Mouse (Mus musculus): ENCODE results near the gene Scn1b. TPM values are rescaled to one million over a fixed set of nuclear protein-coding genes. Genes with fewer than 3 reads are reported as not detected.

Scn1b gene
- polyA plus RNA-seq, 1 experiment from 2014 or later, result 0.60 TPM

DNA sequence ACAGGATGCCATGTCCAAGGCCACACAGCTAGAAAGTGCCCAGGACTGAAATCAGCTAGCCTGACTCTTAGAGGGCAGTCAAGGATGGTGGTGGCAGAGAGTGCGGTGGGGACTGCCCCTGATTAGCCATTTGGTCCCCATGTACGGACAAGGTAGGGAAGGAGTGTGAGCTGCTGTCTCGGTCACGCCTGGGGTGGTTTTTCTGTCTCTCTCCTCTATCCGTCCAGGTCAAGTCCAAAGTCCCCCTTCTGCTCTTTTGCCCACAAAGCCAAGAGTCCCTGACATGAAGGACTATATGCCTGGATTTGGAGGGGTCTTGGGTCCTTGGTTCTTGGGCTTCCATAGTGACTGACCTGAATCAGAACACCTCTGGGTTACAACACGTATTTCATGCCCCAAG, 13.0 kb downstream of the Scn1b start:
- ATAC-seq (ENCODE audit: low read depth) (no peak), DNase-seq (no peak)
- Histone ChIP-seq H3K4me1 (replicated peaks) (peaks cover 55% of the 10 kb centered on the region), H3K27ac (no peak overlapping the region; the same call in 1 of the 2 replicates), H3K9me3 (replicated peaks) (no peaks in the 10 kb centered on the region), H3K4me3 (replicated peaks) (peak overlapping the region; percentile 43), H3K36me3 (no peaks in the 10 kb centered on the region), H3K27me3 (no peaks in the 10 kb centered on the region), H3K4me2 (peak overlapping the region; percentile 43), H3K9ac (no peak overlapping the region)
- 66% methylated on average over 6 of the region's 6 CpGs for WGBS (ENCODE audit: insufficient replicate concordance)

DNA sequence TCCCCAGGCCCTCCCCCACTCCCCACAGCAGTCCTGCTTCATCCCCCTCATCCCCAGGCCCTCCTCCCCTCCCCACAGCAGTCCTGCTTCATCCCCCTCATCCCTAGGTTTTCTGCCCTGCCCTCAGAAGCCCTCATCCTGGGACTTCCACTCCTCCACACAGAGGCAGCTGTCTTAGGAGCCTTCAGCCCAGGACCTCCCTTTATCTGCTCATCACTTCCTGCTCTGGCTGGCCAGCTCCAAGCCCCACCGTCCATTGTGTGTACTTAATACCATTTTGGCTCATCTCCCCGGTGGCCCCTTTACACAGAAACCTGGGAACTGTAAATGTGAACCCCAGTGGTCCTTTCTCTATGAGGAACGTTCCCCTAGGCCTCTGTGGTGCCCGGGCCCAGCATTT, 14.8 kb downstream of the Scn1b start:
- 19% methylated on average over 4 of the region's 4 CpGs for WGBS (ENCODE audit: insufficient replicate concordance)
- Histone ChIP-seq H3K4me1 (replicated peaks) (peaks cover 57% of the 10 kb centered on the region), H3K27me3 (no peaks in the 10 kb centered on the region), H3K36me3 (no peaks in the 10 kb centered on the region), H3K9ac (no peak overlapping the region), H3K4me3 (replicated peaks) (no peak overlapping the region), H3K4me2 (no peak overlapping the region), H3K9me3 (replicated peaks) (no peaks in the 10 kb centered on the region), H3K27ac (no peak overlapping the region)
- DNase-seq (no peak), ATAC-seq (ENCODE audit: low read depth) (no peak)

DNA sequence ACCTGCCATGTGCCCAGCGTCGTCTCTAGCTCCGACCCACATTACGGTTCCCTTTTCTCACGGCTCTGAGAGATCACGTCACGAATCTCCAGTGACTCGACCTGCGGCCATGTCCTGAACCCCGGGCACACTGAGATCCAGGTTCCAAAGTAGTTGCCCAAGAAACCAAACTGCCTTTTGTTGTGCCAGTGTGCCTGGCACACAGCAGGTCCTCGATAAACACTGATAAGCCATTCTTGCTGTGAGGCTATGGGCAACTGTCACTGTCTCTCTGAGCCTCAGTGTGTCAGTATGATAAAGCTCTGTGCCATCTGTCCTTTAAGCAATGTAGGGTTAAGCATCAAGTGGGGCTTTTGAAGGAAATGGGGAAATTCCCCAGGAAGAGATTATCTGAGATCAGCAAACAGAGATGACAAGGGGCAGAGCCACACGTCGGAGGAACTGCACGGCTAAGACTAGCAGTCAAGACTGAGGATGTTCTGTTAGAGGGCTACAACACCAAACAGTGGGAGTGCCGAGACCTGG, 15.9 kb downstream of the Scn1b start:
- no peak for DNase-seq
- no peak for ATAC-seq (ENCODE audit: low read depth)
- Histone ChIP-seq H3K27me3 (no peaks in the 10 kb centered on the region), H3K4me2 (no peak overlapping the region), H3K9ac (no peak overlapping the region; the same call in 1 of the 2 replicates), H3K27ac (peak overlapping the region; percentile 13; the same call in 1 of the 2 replicates), H3K4me3 (replicated peaks) (no peak overlapping the region), H3K36me3 (no peaks in the 10 kb centered on the region), H3K9me3 (replicated peaks) (no peaks in the 10 kb centered on the region), H3K4me1 (replicated peaks) (peaks cover 46% of the 10 kb centered on the region)
- WGBS (ENCODE audit: insufficient replicate concordance), result 45% methylated on average over 15 of the region's 15 CpGs

DNA sequence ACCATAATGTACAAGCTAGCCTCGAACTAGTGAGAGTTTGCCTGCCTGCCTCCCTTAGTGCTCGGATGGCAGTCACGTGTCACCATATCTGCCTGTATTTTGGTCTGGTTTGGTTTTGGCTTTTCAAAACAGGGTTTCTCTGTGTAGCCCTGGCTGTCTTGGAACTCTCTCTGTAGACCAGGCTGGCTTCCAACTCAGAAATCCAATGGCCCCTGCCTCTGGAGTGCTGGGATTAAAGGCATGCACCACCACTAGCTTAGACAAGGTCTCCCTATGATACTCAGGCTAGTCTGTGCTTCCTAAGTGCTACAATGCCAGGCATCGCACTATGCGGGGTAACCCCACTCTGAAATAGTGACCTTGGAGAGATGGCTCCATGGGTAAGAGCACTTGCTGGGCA, 17.0 kb downstream of the Scn1b start:
- Histone ChIP-seq H3K4me2 (no peak overlapping the region), H3K9me3 (replicated peaks) (no peaks in the 10 kb centered on the region), H3K27me3 (no peaks in the 10 kb centered on the region), H3K36me3 (no peaks in the 10 kb centered on the region), H3K4me1 (replicated peaks) (peaks cover 41% of the 10 kb centered on the region), H3K9ac (no peak overlapping the region), H3K27ac (no peak overlapping the region), H3K4me3 (replicated peaks) (no peak overlapping the region)
- DNase-seq (no peak), ATAC-seq (ENCODE audit: low read depth) (no peak)
- WGBS (ENCODE audit: insufficient replicate concordance), result 67% methylated on average over 5 of the region's 5 CpGs

DNA sequence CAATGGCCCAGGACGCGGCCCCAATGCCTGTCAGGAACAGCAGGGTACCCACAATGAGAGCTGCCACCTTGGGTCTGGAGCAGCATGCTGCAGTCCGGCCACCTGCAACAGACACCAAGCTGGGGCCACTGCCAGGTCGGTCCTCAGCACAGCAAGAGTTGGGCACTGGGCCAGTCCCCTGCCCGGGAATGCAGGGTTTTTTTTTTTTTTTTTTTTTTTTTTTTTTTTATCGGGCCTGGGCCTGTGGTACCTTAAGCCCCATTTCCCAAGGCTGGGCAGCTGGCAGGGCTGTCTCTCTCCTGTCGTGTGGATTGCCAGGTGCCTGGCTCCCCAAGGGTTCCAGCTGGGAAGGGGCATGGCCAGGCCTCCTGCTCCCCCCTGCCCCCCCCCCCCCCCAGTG, 17.7 kb downstream of the Scn1b start:
- Histone ChIP-seq H3K9me3 (replicated peaks) (no peaks in the 10 kb centered on the region), H3K4me1 (replicated peaks) (peaks cover 41% of the 10 kb centered on the region), H3K4me3 (replicated peaks) (no peak overlapping the region), H3K9ac (no peak overlapping the region), H3K4me2 (no peak overlapping the region), H3K27me3 (no peaks in the 10 kb centered on the region), H3K27ac (no peak overlapping the region), H3K36me3 (no peaks in the 10 kb centered on the region)
- 46% methylated on average over 7 of the region's 7 CpGs for WGBS (ENCODE audit: insufficient replicate concordance)
- no peak for ATAC-seq (ENCODE audit: low read depth)
- DNase-seq, result no peak

DNA sequence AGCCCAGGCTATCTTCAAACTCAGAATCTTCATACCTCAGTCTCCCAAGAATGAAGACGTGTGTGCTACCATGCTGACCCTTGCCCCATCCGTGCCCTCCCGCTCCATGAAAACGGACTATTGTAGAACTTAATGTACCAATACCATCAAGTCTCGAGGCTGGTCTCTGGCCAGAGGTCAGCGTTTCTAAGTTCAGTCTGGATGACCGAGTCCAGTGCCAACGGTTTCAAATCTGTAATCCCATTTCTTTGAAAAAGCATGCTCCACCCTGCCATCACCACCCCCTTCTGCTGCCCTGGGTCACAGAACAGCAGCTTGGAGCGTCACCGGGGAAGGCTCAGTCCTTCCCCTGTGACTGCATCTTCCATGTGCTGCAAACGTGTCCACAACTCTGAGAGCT, 19.0 kb downstream of the Scn1b start:
- peaks cover 35% of the 10 kb centered on the region for H3K4me1 ChIP-seq (replicated peaks)
- no peak overlapping the region for H3K9ac ChIP-seq
- H3K36me3 ChIP-seq, result no peaks in the 10 kb centered on the region
- 72% methylated on average over 11 of the region's 11 CpGs for WGBS (ENCODE audit: insufficient replicate concordance)
- no peak overlapping the region for H3K27ac ChIP-seq
- DNase-seq (no peak), ATAC-seq (ENCODE audit: low read depth) (no peak)
- no peak overlapping the region for H3K4me2 ChIP-seq
- H3K9me3 ChIP-seq (replicated peaks), result no peaks in the 10 kb centered on the region
- H3K27me3 ChIP-seq, result no peaks in the 10 kb centered on the region
- no peak overlapping the region for H3K4me3 ChIP-seq (replicated peaks)

DNA sequence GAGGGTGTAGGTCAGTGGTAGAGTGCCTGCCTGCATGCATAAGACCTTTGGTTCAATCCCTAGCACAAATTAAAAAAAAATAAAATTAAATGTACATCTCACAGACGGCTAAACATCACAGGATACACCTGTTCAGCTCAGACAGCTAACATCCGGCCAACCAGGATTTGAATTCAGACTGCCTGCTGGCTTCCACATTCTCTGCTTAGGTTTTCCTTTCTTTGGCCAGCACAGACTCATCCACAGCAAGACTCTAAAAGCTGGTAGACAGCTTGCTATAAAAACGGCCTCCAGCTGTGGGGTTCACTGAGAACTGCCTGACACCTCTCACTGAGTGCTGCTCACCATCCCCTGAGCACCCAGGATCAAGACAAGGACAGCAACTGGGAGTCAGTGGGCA, 20.6 kb downstream of the Scn1b start:
- ATAC-seq (ENCODE audit: low read depth) (no peak), DNase-seq (no peak)
- Histone ChIP-seq H3K9me3 (replicated peaks) (no peaks in the 10 kb centered on the region), H3K4me3 (replicated peaks) (no peak overlapping the region), H3K27me3 (no peaks in the 10 kb centered on the region), H3K27ac (no peak overlapping the region), H3K4me1 (replicated peaks) (peaks cover 20% of the 10 kb centered on the region), H3K4me2 (no peak overlapping the region), H3K9ac (no peak overlapping the region), H3K36me3 (no peaks in the 10 kb centered on the region)
- WGBS (ENCODE audit: insufficient replicate concordance), result 37% methylated on average over 3 of the region's 3 CpGs

DNA sequence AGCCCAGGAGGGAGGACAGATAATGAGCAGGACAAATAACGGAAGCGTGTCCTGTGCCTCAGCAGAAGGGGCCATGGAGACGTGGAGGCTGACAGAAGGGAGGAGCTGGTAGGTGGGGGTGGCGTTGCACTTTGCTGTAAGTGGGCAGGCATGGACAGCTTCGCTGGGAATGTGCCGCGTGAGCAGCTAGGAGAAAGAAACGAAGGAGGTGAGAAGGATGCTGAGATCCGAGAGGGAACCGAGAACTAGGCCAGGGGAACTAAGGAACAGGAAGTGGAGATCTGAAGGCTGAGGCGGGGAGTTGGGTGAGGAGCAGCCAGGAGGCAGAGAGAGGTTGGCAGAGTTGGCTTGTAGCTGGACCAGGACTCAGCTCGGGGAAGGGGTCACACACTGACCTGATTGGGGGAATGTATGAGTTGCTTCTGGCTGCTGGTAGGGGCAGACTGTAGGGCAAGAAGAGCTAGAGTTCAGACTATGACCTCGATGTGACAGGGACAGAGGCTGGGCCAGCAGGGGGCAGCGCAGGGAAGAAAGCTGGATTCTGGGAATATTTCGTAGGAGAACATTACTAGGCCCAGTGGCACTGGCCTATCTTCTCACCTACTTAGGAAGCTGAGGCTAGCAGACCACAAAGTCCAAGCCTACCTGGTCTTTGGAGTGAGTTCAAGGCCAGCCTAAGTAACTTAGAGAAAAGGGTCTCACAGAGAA, 21.6 kb downstream of the Scn1b start:
- no peak overlapping the region for H3K27ac ChIP-seq
- H3K27me3 ChIP-seq, result no peaks in the 10 kb centered on the region
- peaks cover 16% of the 10 kb centered on the region; the same call in 1 of the 2 replicates for H3K4me1 ChIP-seq (replicated peaks)
- H3K9me3 ChIP-seq (replicated peaks), result no peaks in the 10 kb centered on the region
- no peaks in the 10 kb centered on the region for H3K36me3 ChIP-seq
- no peak overlapping the region for H3K4me3 ChIP-seq (replicated peaks)
- H3K9ac ChIP-seq, result no peak overlapping the region
- H3K4me2 ChIP-seq, result no peak overlapping the region
- no peak for DNase-seq
- ATAC-seq (ENCODE audit: low read depth), result no peak
- WGBS (ENCODE audit: insufficient replicate concordance), result 34% methylated on average over 15 of the region's 15 CpGs

DNA sequence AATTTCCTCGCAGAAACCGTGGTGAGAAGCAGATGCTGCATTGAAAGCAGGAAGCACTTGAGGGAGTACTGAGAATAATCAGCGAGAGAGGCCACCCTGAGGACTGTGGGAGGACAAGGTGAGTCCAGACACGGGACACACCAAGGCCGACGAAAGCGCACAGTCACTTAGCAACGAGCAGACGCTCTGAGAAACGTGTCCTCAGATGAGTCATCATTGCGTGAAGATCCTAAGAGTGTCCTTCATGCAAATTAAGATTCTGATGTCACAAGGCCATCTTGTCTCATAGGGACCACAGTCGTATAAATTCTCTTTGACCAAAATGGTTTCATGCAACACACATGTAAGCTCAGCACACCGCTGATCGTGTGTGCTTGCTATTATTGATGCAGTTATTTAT, 26.0 kb downstream of the Scn1b start:
- no peak for ATAC-seq (ENCODE audit: low read depth)
- H3K9ac ChIP-seq, result no peak overlapping the region
- H3K36me3 ChIP-seq, result no peaks in the 10 kb centered on the region
- no peak overlapping the region for H3K4me3 ChIP-seq (replicated peaks)
- 51% methylated on average over 14 of the region's 14 CpGs for WGBS (ENCODE audit: insufficient replicate concordance)
- H3K27ac ChIP-seq, result no peak overlapping the region
- 0 out of 2 replicates have a peak, but pooled peaks cover 5% of the 10 kb centered on the region for H3K4me1 ChIP-seq (replicated peaks)
- H3K9me3 ChIP-seq (replicated peaks), result no peaks in the 10 kb centered on the region
- DNase-seq, result no peak
- no peaks in the 10 kb centered on the region for H3K27me3 ChIP-seq
- H3K4me2 ChIP-seq, result no peak overlapping the region

DNA sequence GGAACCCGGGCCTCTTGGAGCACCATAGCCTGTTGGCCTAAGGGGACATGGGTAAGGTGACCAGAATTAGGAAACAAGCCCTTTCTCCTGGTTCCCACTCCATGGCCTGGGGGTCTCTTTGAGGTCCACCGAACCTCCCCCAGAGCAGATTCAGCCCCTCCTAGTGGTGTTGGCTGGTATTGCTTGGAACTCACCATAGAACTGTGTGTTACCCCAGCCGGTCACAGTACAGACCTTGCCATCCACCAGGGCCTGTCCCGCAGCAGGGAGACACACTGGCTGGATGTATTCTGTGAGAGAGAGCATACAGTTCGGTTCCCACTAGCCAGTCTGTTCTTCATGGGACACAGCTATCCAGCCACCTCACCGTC, 27.2 kb downstream of the Scn1b start:
- no peaks in the 10 kb centered on the region for H3K9me3 ChIP-seq (replicated peaks)

DNA sequence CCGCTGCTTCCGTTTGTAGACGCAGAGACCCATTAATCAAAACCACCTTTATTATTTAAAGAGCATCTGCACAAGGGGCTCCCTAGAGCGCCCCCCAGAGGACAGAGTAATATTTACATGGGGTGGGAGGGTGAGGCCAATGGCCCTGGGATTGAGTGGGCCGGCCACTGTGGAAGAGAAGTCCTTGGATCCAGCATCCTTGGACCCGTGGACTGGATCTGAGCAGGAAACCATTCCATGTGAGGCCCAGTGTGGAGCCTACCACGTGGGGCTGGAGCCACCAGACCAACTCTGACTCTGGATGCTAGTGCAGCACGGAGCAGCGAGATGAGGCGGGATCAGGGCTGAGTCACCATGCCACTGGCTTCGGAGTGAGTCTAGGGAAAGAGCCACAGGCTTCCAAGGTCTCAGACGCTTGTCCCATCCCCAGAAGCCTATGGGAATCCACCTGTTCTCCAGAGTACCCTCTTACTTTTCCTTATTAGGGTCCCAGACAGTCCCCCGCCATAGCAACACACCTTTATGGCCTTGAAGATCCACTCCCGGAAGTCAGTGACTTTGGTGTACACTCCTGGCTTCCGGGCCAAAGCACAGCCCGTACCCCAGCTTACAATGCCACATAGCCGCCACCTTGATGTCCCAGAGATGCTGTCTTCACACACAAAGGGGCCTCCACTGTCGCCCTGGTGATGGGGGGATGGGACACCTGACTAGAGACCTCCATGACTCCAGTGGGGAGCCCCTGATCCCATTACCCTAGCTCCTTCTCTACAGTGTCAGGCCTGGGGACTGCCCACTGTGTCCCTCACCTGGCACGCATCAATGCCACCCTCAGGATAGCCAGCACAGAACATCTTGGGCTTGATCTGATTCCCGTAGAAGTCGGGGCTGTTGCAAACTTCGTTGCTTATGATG, 27.8 kb downstream of the Scn1b start:
- no peak overlapping the region for H3K4me2 ChIP-seq
- H3K4me3 ChIP-seq (replicated peaks), result no peak overlapping the region
- DNase-seq, result no peak

More for the DNA sequence above, 27.2 kb downstream of the Scn1b start:
- Histone ChIP-seq H3K27me3 (no peaks in the 10 kb centered on the region), H3K9ac (no peak overlapping the region), H3K4me1 (replicated peaks) (no peaks in the 10 kb centered on the region), H3K36me3 (no peaks in the 10 kb centered on the region), H3K4me3 (replicated peaks) (no peak overlapping the region), H3K27ac (no peak overlapping the region), H3K4me2 (no peak overlapping the region)
- DNase-seq, result no peak
- 76% methylated on average over 6 of the region's 6 CpGs for WGBS (ENCODE audit: insufficient replicate concordance)
- no peak for ATAC-seq (ENCODE audit: low read depth)

More for the DNA sequence above, 27.8 kb downstream of the Scn1b start:
- 65% methylated on average over 22 of the region's 22 CpGs for WGBS (ENCODE audit: insufficient replicate concordance)
- H3K4me1 ChIP-seq (replicated peaks), result no peaks in the 10 kb centered on the region
- H3K27me3 ChIP-seq, result no peaks in the 10 kb centered on the region
- H3K9ac ChIP-seq, result no peak overlapping the region
- H3K36me3 ChIP-seq, result no peaks in the 10 kb centered on the region
- no peak for ATAC-seq (ENCODE audit: low read depth)
- no peak overlapping the region for H3K27ac ChIP-seq
- no peaks in the 10 kb centered on the region for H3K9me3 ChIP-seq (replicated peaks)

All from liver, embryonic 13.5 days (tissue).